Comparison of ENCODE assay signal across 19 mouse cellular contexts in the genomic region with DNA sequence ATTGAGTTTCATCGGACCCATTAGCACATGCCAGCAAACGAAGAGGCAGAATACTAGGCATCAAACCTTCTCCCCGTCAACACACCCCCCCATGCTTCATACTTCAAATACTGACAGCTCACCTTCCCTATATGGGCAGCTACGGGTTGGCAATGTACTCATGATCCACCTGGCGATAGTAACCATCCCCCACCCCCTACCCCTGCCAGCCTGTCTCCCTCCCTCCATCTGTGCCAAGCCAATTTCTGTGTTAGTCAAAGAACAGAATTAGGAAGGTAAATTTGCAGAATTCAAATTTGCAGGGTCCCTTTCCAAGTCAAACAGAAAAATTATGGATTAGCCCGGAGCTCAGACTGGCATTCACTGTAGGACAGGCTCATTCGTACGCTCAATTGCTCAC.
"Had no signal": no experiment of that assay in that cellular context is flagged by ENCODE, and none has a peak within 500 bp of the region (broad histone marks: within the 10 kb centered on the region; RNA-seq: fewer than 3 reads in every experiment).

No protein-coding gene starts in this region.

- H3K36me3 ChIP-seq: lung, embryonic 15.5 days; midbrain, embryonic 10.5 days; midbrain, embryonic 13.5 days; neural tube, embryonic 13.5 days had no signal

- H3K4me2 ChIP-seq: lung, embryonic 15.5 days; midbrain, embryonic 13.5 days; neural tube, embryonic 13.5 days had no signal

- H3K27ac ChIP-seq: kidney, postnatal 0 days; layer of hippocampus, adult 2 months; left cerebral cortex, adult 2 months; lung, embryonic 15.5 days; midbrain, embryonic 10.5 days; midbrain, embryonic 13.5 days; neural tube, embryonic 13.5 days had no signal

- H3K27me3 ChIP-seq: lung, embryonic 15.5 days; megakaryocyte, embryonic 14.5 days; midbrain, embryonic 13.5 days; neural tube, embryonic 13.5 days had no signal

- ATAC-seq: intestine, postnatal 0 days; midbrain, embryonic 13.5 days; midbrain, embryonic 16.5 days had no signal

- DNase-seq: kidney, adult 2 months; kidney, postnatal 25 days; lung, adult 18-20 months; lung, postnatal 10 days; lung, postnatal 36 days; retina, postnatal 1 day; thymus, adult 18-20 months; thymus, postnatal 36 days had no signal

- H3K4me3 ChIP-seq: layer of hippocampus, adult 2 months; left cerebral cortex, adult 2 months; lung, embryonic 15.5 days; megakaryocyte, embryonic 14.5 days; midbrain, embryonic 10.5 days; midbrain, embryonic 13.5 days; myocyte; neural tube, embryonic 13.5 days had no signal

- H3K9me3 ChIP-seq: lung, embryonic 15.5 days; megakaryocyte, embryonic 14.5 days; midbrain, embryonic 10.5 days; midbrain, embryonic 13.5 days; neural tube, embryonic 13.5 days had no signal

- H3K9ac ChIP-seq: lung, embryonic 15.5 days; midbrain, embryonic 13.5 days; neural tube, embryonic 13.5 days had no signal
